Mouse (Mus musculus) MEL (cell line): Measurements from ENCODE around the gene Nemp1. TPM values are rescaled to one million over a fixed set of nuclear protein-coding genes. Genes with fewer than 3 reads are reported as not detected.
A peak's percentile ranks its signal among the peaks of the same experiment; 100 is the strongest.

Experiments used
- DNase-seq: peaks from one replicate; pipeline ENCODE4 v3.0.0; 2011; ENCODE audit warnings: low read depth, low spot score
- H3K27ac ChIP-seq: 2 replicates; pipeline ENCODE4 v1.5.1; 2012; ENCODE audit warnings: low read depth, mild to moderate bottlenecking, control low read depth, low read length, moderate library complexity; ENCODE audit not compliant: control insufficient read depth
- H3K27me3 ChIP-seq, 2 experiments: fragments of 150-350 bp in 1 of 2; sonication (generic) in 1 of 2; 2 replicates each; pipeline ENCODE4 v1.6.1; 2012; ENCODE audit warnings: low read length in 2 of 2, mild to moderate bottlenecking in 2 of 2, improper control_type of control experiment in 1 of 2, moderate library complexity in 1 of 2; ENCODE audit not compliant: insufficient read depth in 2 of 2, control insufficient read depth in 1 of 2
- H3K36me3 ChIP-seq, 2 experiments: 2 replicates each; pipeline ENCODE4 v1.6.1; 2012 to 2014; ENCODE audit warnings: low read length in 2 of 2, improper control_type of control experiment in 1 of 2, inconsistent platforms in 1 of 2, mild to moderate bottlenecking in 1 of 2; ENCODE audit not compliant: insufficient read depth in 2 of 2, control insufficient read depth in 1 of 2
- H3K4me1 ChIP-seq, 2 experiments: fragments of 150-350 bp in 1 of 2; sonication (generic) in 1 of 2; 2 replicates each; pipeline ENCODE4 v1.6.1; 2012; ENCODE audit warnings: low read length in 2 of 2, improper control_type of control experiment in 1 of 2, mild to moderate bottlenecking in 1 of 2; ENCODE audit not compliant: insufficient read depth in 2 of 2, control insufficient read depth in 1 of 2
- H3K4me3 ChIP-seq, 2 experiments: fragments of 150-350 bp in 1 of 2; sonication (generic) in 1 of 2; 2 replicates each; pipeline ENCODE4 v1.5.1; 2012; ENCODE audit warnings: low read depth in 2 of 2, low read length in 2 of 2, mild to moderate bottlenecking in 2 of 2, moderate library complexity in 2 of 2, control low read depth in 1 of 2, improper control_type of control experiment in 1 of 2; ENCODE audit not compliant: control insufficient read depth in 1 of 2, insufficient read depth in 1 of 2
- H3K79me2 ChIP-seq: 2 replicates; pipeline ENCODE4 v1.6.1; 2012; ENCODE audit warnings: mild to moderate bottlenecking, low read length, moderate library complexity; ENCODE audit not compliant: control insufficient read depth, poor library complexity, insufficient read depth
- H3K9ac ChIP-seq: 2 replicates; pipeline ENCODE4 v1.6.1; 2012; ENCODE audit warnings: low read depth, mild to moderate bottlenecking, control low read depth, low read length, moderate library complexity; ENCODE audit not compliant: control insufficient read depth, poor library complexity, severe bottlenecking
- H3K9me3 ChIP-seq: fragments of 150-350 bp; sonication (generic); replicated peaks from 2 replicates; pipeline ENCODE4 v1.6.1; 2012; ENCODE audit warnings: mild to moderate bottlenecking, low read length, improper control_type of control experiment, moderate library complexity; ENCODE audit not compliant: insufficient read depth
- E2F4 ChIP-seq: IDR thresholded peaks from 2 replicates; pipeline ENCODE4 v1.6.1; 2011; ENCODE audit warnings: low read depth, low read length, improper control_type of control experiment, borderline replicate concordance
- EP300 ChIP-seq, 2 experiments: IDR thresholded peaks; 2 replicates each; pipeline ENCODE4 v1.6.1; 2011; ENCODE audit warnings: improper control_type of control experiment in 2 of 2, low read length in 2 of 2, low read depth in 1 of 2, mild to moderate bottlenecking in 1 of 2
- ETS1 ChIP-seq: IDR thresholded peaks from 2 replicates; pipeline ENCODE4 v1.6.1; 2012; ENCODE audit warnings: low read depth, mild to moderate bottlenecking, inconsistent platforms, low read length, improper control_type of control experiment, moderate library complexity
- GATA1 ChIP-seq: IDR thresholded peaks from 2 replicates; pipeline ENCODE4 v1.6.1; 2011; ENCODE audit warnings: low read depth, low read length, improper control_type of control experiment
- HCFC1 ChIP-seq: IDR thresholded peaks from 2 replicates; pipeline ENCODE4 v1.6.1; 2012; ENCODE audit warnings: low read depth, mild to moderate bottlenecking, inconsistent platforms, low read length, improper control_type of control experiment, moderate library complexity
- JUND ChIP-seq: IDR thresholded peaks from 2 replicates; pipeline ENCODE4 v1.6.1; 2011; ENCODE audit warnings: low read depth, mild to moderate bottlenecking, improper control_type of control experiment, low read length
- KAT2A ChIP-seq: conservative IDR thresholded peaks from 2 replicates; pipeline ENCODE4 v1.6.1; 2012; ENCODE audit warnings: low read depth, low read length, improper control_type of control experiment, inconsistent platforms
- MAFK ChIP-seq: IDR thresholded peaks from 2 replicates; pipeline ENCODE4 v1.6.1; 2011; ENCODE audit warnings: low read depth, mild to moderate bottlenecking, low read length, improper control_type of control experiment, borderline replicate concordance
- MAZ ChIP-seq: IDR thresholded peaks from 2 replicates; pipeline ENCODE4 v1.6.1; 2012; ENCODE audit warnings: low read depth, mild to moderate bottlenecking, inconsistent platforms, low read length, improper control_type of control experiment
- MEF2A ChIP-seq: IDR thresholded peaks from 2 replicates; pipeline ENCODE4 v1.6.1; 2014; ENCODE audit warnings: low read depth, mild to moderate bottlenecking, inconsistent platforms, low read length, improper control_type of control experiment; ENCODE audit not compliant: poor library complexity, insufficient replicate concordance, severe bottlenecking; ENCODE audit errors: extremely low read depth
- MXI1 ChIP-seq: IDR thresholded peaks from 2 replicates; pipeline ENCODE4 v1.6.1; 2011; ENCODE audit warnings: mild to moderate bottlenecking, low read depth, low read length, improper control_type of control experiment
- MYC ChIP-seq: IDR thresholded peaks from 2 replicates; pipeline ENCODE4 v1.6.1; 2011; ENCODE audit warnings: low read depth, mild to moderate bottlenecking, low read length, improper control_type of control experiment, moderate library complexity
- NELFE ChIP-seq: IDR thresholded peaks from 2 replicates; pipeline ENCODE4 v1.6.1; 2011; ENCODE audit warnings: low read depth, low read length, improper control_type of control experiment
- NRF1 ChIP-seq: IDR thresholded peaks from 2 replicates; pipeline ENCODE4 v1.6.1; 2014; ENCODE audit warnings: low read depth, mild to moderate bottlenecking, inconsistent platforms, low read length, improper control_type of control experiment, moderate library complexity; ENCODE audit not compliant: poor library complexity, insufficient read depth, severe bottlenecking
- POLR2A ChIP-seq, 2 experiments: IDR thresholded peaks; 2 replicates each; pipeline ENCODE4 v1.6.1; 2011 to 2012; ENCODE audit warnings: low read length in 2 of 2, mild to moderate bottlenecking in 2 of 2, control low read depth in 1 of 2, improper control_type of control experiment in 1 of 2, low read depth in 1 of 2, moderate library complexity in 1 of 2; ENCODE audit not compliant: control insufficient read depth in 1 of 2, insufficient read depth in 1 of 2, poor library complexity in 1 of 2
- POLR2AphosphoS2 ChIP-seq: IDR thresholded peaks from 2 replicates; pipeline ENCODE4 v1.6.1; 2011; ENCODE audit warnings: low read length, improper control_type of control experiment
- POLR2AphosphoS5 ChIP-seq: IDR thresholded peaks from 2 replicates; pipeline ENCODE4 v1.6.1; 2012; ENCODE audit warnings: low read depth, borderline replicate concordance, mild to moderate bottlenecking, inconsistent platforms, low read length, moderate library complexity, mixed read lengths
- RAD21 ChIP-seq: IDR thresholded peaks from 2 replicates; pipeline ENCODE4 v1.6.1; 2011; ENCODE audit warnings: mild to moderate bottlenecking, low read depth, low read length, improper control_type of control experiment
- RCOR1 ChIP-seq: IDR thresholded peaks from 2 replicates; pipeline ENCODE4 v1.6.1; 2012; ENCODE audit warnings: low read depth, mild to moderate bottlenecking, inconsistent platforms, low read length, improper control_type of control experiment
- SIN3A ChIP-seq: IDR thresholded peaks from 2 replicates; pipeline ENCODE4 v1.6.1; 2012; ENCODE audit warnings: low read length, improper control_type of control experiment, inconsistent platforms
- SMC3 ChIP-seq: IDR thresholded peaks from 2 replicates; pipeline ENCODE4 v1.6.1; 2011; ENCODE audit warnings: low read depth, low read length, improper control_type of control experiment
- TAL1 ChIP-seq: IDR thresholded peaks from 2 replicates; pipeline ENCODE4 v1.6.1; 2012; ENCODE audit warnings: mild to moderate bottlenecking, inconsistent platforms, low read length, moderate library complexity, mixed read lengths
- TBP ChIP-seq: IDR thresholded peaks from 2 replicates; pipeline ENCODE4 v1.8.0; 2011; ENCODE audit warnings: low read depth, low read length, improper control_type of control experiment
- TCF12 ChIP-seq: IDR thresholded peaks from 2 replicates; pipeline ENCODE4 v1.6.1; 2014; ENCODE audit warnings: low read depth, mild to moderate bottlenecking, inconsistent platforms, low read length, improper control_type of control experiment, moderate library complexity
- UBTF ChIP-seq: IDR thresholded peaks from 2 replicates; pipeline ENCODE4 v1.6.1; 2012; ENCODE audit warnings: low read depth, mild to moderate bottlenecking, inconsistent platforms, low read length, improper control_type of control experiment, moderate library complexity, borderline replicate concordance; ENCODE audit not compliant: insufficient read depth
- USF1 ChIP-seq: IDR thresholded peaks from 2 replicates; pipeline ENCODE4 v1.6.1; 2014; ENCODE audit warnings: low read depth, mild to moderate bottlenecking, inconsistent platforms, low read length, improper control_type of control experiment, moderate library complexity
- ZC3H11A ChIP-seq: IDR thresholded peaks from 2 replicates; pipeline ENCODE4 v1.6.1; 2012; ENCODE audit warnings: low read depth, mild to moderate bottlenecking, inconsistent platforms, low read length, improper control_type of control experiment
- ZNF384 ChIP-seq: IDR thresholded peaks from 2 replicates; pipeline ENCODE4 v1.6.1; 2012; ENCODE audit warnings: low read depth, mild to moderate bottlenecking, inconsistent platforms, low read length, improper control_type of control experiment
- polyA plus RNA-seq, 2 experiments: library from polyadenylated mRNA; stranded (reverse) in 1 of 2; unstranded in 1 of 2; fragments of >175 nt in 1 of 2; fragments of >200 nt in 1 of 2; gene quantifications; 2 replicates each; pipeline versions ENCODE4 v1.2.1 to v1.2.4; 2012; ENCODE audit warnings: low replicate concordance in 2 of 2, low read depth in 1 of 2; ENCODE audit not compliant: insufficient read length in 2 of 2, insufficient read depth in 1 of 2, missing spikeins in 1 of 2
- total RNA-seq: library from RNA; depleted of rRNA; stranded (reverse); fragments of 300-350 nt; gene quantifications from 2 replicates; pipeline ENCODE4 v1.2.3, GENCODE M21; 2012; rRNA removed

Nemp1 gene
- 11.8 and 12.1 TPM in 2 replicates for total RNA-seq
- polyA plus RNA-seq, result 10 to 100 TPM in 1 of 2 experiments, not detected in 1; 13.9 TPM

DNA sequence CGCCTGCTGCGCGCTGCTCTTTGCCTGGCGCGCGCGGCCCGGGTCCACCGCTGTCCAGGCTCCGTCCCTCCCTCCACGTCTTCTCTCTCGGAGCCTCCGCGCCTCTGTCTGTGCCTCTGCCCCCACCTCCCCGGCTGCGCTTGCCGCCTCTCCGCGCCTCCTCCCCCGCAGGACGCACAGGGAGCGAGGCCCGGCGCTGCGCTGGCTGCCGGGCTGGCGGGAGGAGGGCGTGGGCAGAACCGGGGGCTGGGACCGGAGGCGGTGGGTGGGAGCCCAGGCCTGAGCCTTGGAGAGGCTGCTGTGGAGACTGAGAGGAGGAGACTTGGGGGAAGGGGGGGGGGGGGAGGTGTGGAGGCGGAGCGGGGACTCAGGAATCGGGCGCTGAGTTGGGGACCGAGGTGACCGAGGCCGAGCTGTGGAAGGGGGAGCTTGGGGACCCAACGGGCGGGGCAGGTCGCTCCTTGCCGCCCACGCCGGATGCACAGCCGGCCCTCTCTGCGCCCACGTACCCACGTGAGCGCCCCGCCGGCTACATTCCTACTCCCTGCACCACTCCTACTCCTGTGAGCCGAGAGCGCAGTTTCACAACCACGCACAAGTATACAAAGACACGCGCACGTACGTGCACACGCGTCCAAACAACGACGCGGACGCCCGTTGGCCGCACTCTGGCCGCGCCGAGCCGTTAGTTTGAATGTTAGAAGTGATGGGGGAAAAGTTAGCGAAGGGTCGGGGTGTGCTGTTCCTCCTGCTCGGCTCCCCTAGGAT, at the start of gene Nemp1:
Gene Nemp1, plus strand, starts transcription at position 401 of the 768 bp plus-strand sequence.
- peaks cover 9 to 52% of the 10 kb centered on the region in 2 experiments for H3K4me1 ChIP-seq
- peak within 1 kb of the TSS; percentile 91 for H3K9ac ChIP-seq
- H3K27ac ChIP-seq, result peak within 1 kb of the TSS; percentile 98
- peak within 1 kb of the TSS; percentile 72 to 94 for H3K4me3 ChIP-seq
- TF ChIP-seq ZNF384 (no peak), MEF2A (no peak), E2F4 (no peak), NELFE (peak; percentile 44; the same call in 1 of the 2 replicates), POLR2A (IDR thresholded peaks at IDR 0.05; ENCODE audit: control insufficient read depth in 1 of 2, insufficient read depth in 1 of 2, low read depth in 1 of 2, low read length in 2 of 2, poor library complexity in 1 of 2) (peak; percentile 33 to 62; a peak in 2 of 4 replicates), ZC3H11A (no peak), MYC (no peak), MXI1 (peak; percentile 23; the same call in 1 of the 2 replicates), KAT2A (no peak), TBP (no peak), USF1 (peak; percentile 74), MAZ (peak; percentile 73; the same call in 1 of the 2 replicates), JUND (no peak), GATA1 (no peak), TCF12 (peak; percentile 5; the same call in 1 of the 2 replicates), HCFC1 (no peak), POLR2AphosphoS2 (peak; percentile 59; the same call in 1 of the 2 replicates), SIN3A (peak; percentile 56), RAD21 (no peak), NRF1 (0 out of 2 replicates have a peak, but pooled peaks have one; percentile 19), ETS1 (peak; percentile 3; the same call in 1 of the 2 replicates), MAFK (no peak), TAL1 (no peak), RCOR1 (no peak), EP300 (IDR thresholded peaks at IDR 0.05; ENCODE audit: low read depth in 1 of 2, low read length in 2 of 2) (peak in 1 of 2 experiments; percentile 55; a peak in 2 of 4 replicates), POLR2AphosphoS5 (no peak), SMC3 (no peak), UBTF (peak; percentile 79; the same call in 1 of the 2 replicates)
- H3K9me3 ChIP-seq, result no peaks in the 10 kb centered on the region
- H3K79me2 ChIP-seq, result peaks cover 22% of the 10 kb centered on the region
- DNase-seq, result peak; percentile 90
- no peaks in the 10 kb centered on the region for H3K27me3 ChIP-seq
- peaks cover 0 to 40% of the 10 kb centered on the region in 2 experiments; a peak in 2 of 4 replicates for H3K36me3 ChIP-seq
